Mouse (Mus musculus) stomach, postnatal 0 days (tissue): ENCODE measurements around the gene Sez6. TPM values are rescaled to one million over a fixed set of nuclear protein-coding genes. Genes with fewer than 3 reads are reported as not detected.

ENCODE experiments used
- ATAC-seq: fragments of 200-750 bp; cut with Nextera tagmentation; 2 replicates; pipeline ENCODE4 v1.8.0; 2017; ENCODE audit not compliant: low FRiP score, low TSS enrichment
- DNase-seq: peaks from one replicate; pipeline ENCODE4 v3.0.0-alpha.2; 2016; ENCODE audit warnings: low spot score
- H3K27ac ChIP-seq: fragments of 300-500 bp; sonication (generic); replicated peaks from 2 replicates; pipeline ENCODE4 v1.5.1; 2014; ENCODE audit warnings: mild to moderate bottlenecking, control low read depth
- H3K27me3 ChIP-seq: fragments of 300-500 bp; sonication (generic); 2 replicates; pipeline ENCODE4 v1.6.1; 2014; ENCODE audit warnings: low read length; ENCODE audit not compliant: control insufficient read depth, insufficient read depth
- H3K36me3 ChIP-seq: fragments of 300-500 bp; sonication (generic); 2 replicates; pipeline ENCODE4 v1.6.1; 2014; ENCODE audit warnings: low read length, mixed read lengths; ENCODE audit not compliant: control insufficient read depth, insufficient read depth
- H3K4me1 ChIP-seq: fragments of 300-500 bp; sonication (generic); replicated peaks from 2 replicates; pipeline ENCODE4 v1.6.1; 2014; ENCODE audit warnings: antibody characterized with exemption; ENCODE audit not compliant: control insufficient read depth, insufficient read depth
- H3K4me2 ChIP-seq: fragments of 300-500 bp; sonication (generic); replicated peaks from 2 replicates; pipeline ENCODE4 v1.6.1; 2014; ENCODE audit warnings: low read depth, mild to moderate bottlenecking, control low read depth, moderate library complexity
- H3K4me3 ChIP-seq: fragments of 300-500 bp; sonication (generic); 2 replicates; pipeline ENCODE4 v1.5.1; 2014; ENCODE audit warnings: low read depth, low read length, control low read depth
- H3K9ac ChIP-seq: fragments of 300-500 bp; sonication (generic); 2 replicates; pipeline ENCODE4 v1.6.1; 2014; ENCODE audit warnings: mild to moderate bottlenecking, low read length, control low read depth, mixed read lengths
- H3K9me3 ChIP-seq: fragments of 300-500 bp; sonication (generic); 2 replicates; pipeline ENCODE4 v1.6.1; 2016; ENCODE audit warnings: low read length; ENCODE audit not compliant: control insufficient read depth
- CTCF ChIP-seq: IDR thresholded peaks from 2 replicates; pipeline ENCODE4 v1.5.1; 2016; ENCODE audit warnings: antibody characterized with exemption, low read depth, mild to moderate bottlenecking, moderate library complexity
- EP300 ChIP-seq: optimal IDR thresholded peaks from 2 replicates; pipeline ENCODE3; 2016; ENCODE audit warnings: antibody characterized with exemption
- WGBS: fragments of 180-500 bp; shearing (Covaris S2); extraction: QIAGEN DNeasy Blood & Tissue Kit; methylation state at CpG from one replicate; pipeline ENCODE4 v1.1.7; 2014; 5-methylcytosine and 5-hydroxymethylcytosine counted together
- polyA plus RNA-seq: library from polyadenylated mRNA; unstranded; fragments of >200 nt; fragmentation: Nextera tagmentation; extraction: Ambion mirVana; gene quantifications from 2 replicates; pipeline ENCODE4 v1.2.1, GENCODE M21; 2015

The Sez6 gene
- polyA plus RNA-seq, 1 experiment from 2014 or later = 1.2 TPM

DNA sequence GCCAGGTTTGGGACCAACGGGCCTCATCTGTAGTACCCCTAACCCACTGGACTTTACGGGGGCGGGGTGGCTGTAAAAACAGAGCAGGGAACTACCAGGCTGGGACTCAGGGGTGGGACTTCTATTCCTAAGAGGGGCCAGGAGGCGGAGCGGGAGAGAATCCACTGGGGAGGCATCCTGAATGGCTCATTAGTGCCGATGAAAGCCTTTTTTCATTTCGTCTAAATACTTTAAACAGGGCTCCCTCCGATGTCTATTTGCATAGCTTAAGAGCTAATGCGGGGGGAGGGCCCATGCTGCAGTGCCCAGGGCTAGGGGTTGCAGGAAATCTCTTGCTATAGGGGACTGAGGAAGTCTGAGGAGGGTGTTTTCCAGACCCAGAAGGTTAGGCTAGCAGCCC is 17.3 kb downstream of the Sez6 start:
- ATAC-seq = no peak
- no peak overlapping the region for H3K27ac ChIP-seq
- 9% methylated on average over 9 of the region's 9 CpGs for WGBS

GRCm38 (mm10) chr11:77950125-77950685 is 19.6 kb downstream of the Sez6 start:
- no peaks in the 10 kb centered on the region for H3K9me3 ChIP-seq
- H3K9ac ChIP-seq = no peak overlapping the region
- H3K27me3 ChIP-seq = no peaks in the 10 kb centered on the region
- H3K4me3 ChIP-seq = no peak overlapping the region
- H3K27ac ChIP-seq = no peak overlapping the region
- no peak for DNase-seq
- H3K4me2 ChIP-seq = no peak overlapping the region
- WGBS = 22% methylated on average over 12 of the region's 12 CpGs
- no peaks in the 10 kb centered on the region for H3K36me3 ChIP-seq
- no peak for ATAC-seq
- no peak for TF ChIP-seq EP300
- TF ChIP-seq CTCF = no peak
- no peaks in the 10 kb centered on the region for H3K4me1 ChIP-seq

More for the DNA sequence above, 17.3 kb downstream of the Sez6 start:
- Histone ChIP-seq H3K4me2 (no peak overlapping the region), H3K27me3 (no peaks in the 10 kb centered on the region), H3K36me3 (no peaks in the 10 kb centered on the region), H3K4me1 (no peaks in the 10 kb centered on the region), H3K9me3 (no peaks in the 10 kb centered on the region), H3K9ac (no peak overlapping the region), H3K4me3 (no peak overlapping the region)
- no peak for TF ChIP-seq CTCF
- no peak for TF ChIP-seq EP300
- DNase-seq = no peak

- Histone ChIP-seq H3K4me1 (no peaks in the 10 kb centered on the region), H3K9ac (no peak overlapping the region), H3K27me3 (no peaks in the 10 kb centered on the region), H3K4me2 (no peak overlapping the region), H3K4me3 (no peak overlapping the region), H3K27ac (no peak overlapping the region), H3K36me3 (no peaks in the 10 kb centered on the region), H3K9me3 (no peaks in the 10 kb centered on the region)
- ATAC-seq (no peak), DNase-seq (no peak)
- 66% methylated on average over 5 of the region's 5 CpGs for WGBS
- TF ChIP-seq CTCF (no peak), EP300 (no peak)
These were observed 20.2 kb downstream of the Sez6 start for GRCm38 (mm10) chr11:77950797-77951228.

DNA sequence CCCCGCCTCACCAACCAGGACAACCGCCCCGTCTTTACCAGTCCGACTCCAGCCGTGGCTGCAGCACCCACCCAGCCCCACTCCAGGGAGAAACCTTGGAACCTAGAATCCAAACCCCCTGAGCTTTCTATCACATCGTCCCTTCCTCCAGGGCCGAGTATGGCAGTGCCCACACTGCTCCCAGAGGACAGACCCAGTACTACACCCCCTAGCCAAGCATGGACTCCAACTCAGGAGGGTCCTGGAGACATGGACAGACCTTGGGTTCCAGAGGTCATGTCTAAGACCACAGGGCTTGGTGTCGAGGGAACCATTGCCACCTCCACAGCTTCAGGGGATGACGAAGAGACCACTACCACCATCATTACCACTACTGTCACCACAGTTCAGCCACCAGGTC is 23.1 kb downstream of the Sez6 start:
- ATAC-seq = peak; percentile 41; the same call in 1 of the 2 replicates
- no peak for TF ChIP-seq EP300
- peak; percentile 74 for TF ChIP-seq CTCF
- peak; percentile 39 for DNase-seq

DNA sequence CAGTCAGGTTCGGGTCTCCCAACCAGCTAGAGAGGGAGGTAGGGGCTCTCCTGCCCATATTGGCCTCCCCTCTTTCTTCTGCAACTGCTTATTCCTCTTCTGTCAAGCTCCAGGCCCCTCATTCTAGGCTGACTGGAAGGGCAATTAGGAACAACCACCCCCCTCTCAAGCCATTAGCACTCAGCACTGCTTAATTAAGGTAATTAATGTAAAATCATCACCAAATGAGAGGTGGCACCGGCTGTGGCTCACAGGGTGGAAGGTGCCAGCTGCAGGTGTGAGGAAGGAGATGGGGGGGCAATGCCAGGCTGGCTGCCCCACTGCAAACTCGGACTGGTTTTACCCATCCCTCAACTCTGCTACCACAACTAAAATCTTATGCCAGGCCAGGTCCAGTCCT is 25.8 kb downstream of the Sez6 start:
- Histone ChIP-seq H3K9me3 (no peaks in the 10 kb centered on the region), H3K9ac (no peak overlapping the region), H3K4me1 (no peaks in the 10 kb centered on the region), H3K27me3 (no peaks in the 10 kb centered on the region), H3K36me3 (no peaks in the 10 kb centered on the region), H3K27ac (no peak overlapping the region), H3K4me3 (no peak overlapping the region), H3K4me2 (no peak overlapping the region)
- TF ChIP-seq CTCF = no peak
- DNase-seq (no peak), ATAC-seq (no peak)
- 71% methylated on average over 3 of the region's 3 CpGs for WGBS

More for the DNA sequence above, 23.1 kb downstream of the Sez6 start:
- WGBS = 36% methylated on average over 9 of the region's 9 CpGs
- H3K9ac ChIP-seq = no peak overlapping the region
- no peaks in the 10 kb centered on the region for H3K36me3 ChIP-seq
- no peak overlapping the region for H3K4me2 ChIP-seq
- no peak overlapping the region for H3K27ac ChIP-seq
- H3K4me3 ChIP-seq = no peak overlapping the region
- no peaks in the 10 kb centered on the region for H3K9me3 ChIP-seq
- no peaks in the 10 kb centered on the region for H3K4me1 ChIP-seq
- H3K27me3 ChIP-seq = no peaks in the 10 kb centered on the region

DNA sequence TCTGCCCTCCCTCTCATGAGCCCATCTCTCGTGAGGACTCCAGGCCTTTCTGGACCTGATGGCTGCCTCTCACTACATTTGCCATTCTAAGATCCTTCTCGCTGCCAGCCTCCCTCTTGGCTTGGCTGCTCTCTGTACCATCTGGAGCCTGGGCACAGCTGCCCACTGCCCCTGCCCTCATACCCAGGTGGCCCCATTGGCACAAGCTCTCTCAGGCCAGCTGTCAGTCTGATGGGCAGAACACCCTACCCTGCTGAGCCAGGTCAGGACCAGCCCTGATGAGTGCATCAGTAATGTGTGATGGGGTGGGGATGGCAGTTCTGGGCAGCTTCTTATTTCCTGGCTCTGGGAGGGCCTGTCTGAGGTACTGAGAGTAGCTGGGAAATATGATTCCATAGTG is 27.7 kb downstream of the Sez6 start:
- WGBS = 83% methylated on average over 2 of the region's 2 CpGs
- Histone ChIP-seq H3K36me3 (no peaks in the 10 kb centered on the region), H3K27me3 (no peaks in the 10 kb centered on the region), H3K27ac (no peak overlapping the region), H3K9ac (no peak overlapping the region), H3K4me3 (no peak overlapping the region), H3K4me1 (no peaks in the 10 kb centered on the region), H3K9me3 (no peaks in the 10 kb centered on the region), H3K4me2 (no peak overlapping the region)
- DNase-seq (no peak), ATAC-seq (no peak)
- TF ChIP-seq CTCF = no peak
- TF ChIP-seq EP300 = no peak
